ENCODE assay signal across 12 mouse cellular contexts in the genomic region with DNA sequence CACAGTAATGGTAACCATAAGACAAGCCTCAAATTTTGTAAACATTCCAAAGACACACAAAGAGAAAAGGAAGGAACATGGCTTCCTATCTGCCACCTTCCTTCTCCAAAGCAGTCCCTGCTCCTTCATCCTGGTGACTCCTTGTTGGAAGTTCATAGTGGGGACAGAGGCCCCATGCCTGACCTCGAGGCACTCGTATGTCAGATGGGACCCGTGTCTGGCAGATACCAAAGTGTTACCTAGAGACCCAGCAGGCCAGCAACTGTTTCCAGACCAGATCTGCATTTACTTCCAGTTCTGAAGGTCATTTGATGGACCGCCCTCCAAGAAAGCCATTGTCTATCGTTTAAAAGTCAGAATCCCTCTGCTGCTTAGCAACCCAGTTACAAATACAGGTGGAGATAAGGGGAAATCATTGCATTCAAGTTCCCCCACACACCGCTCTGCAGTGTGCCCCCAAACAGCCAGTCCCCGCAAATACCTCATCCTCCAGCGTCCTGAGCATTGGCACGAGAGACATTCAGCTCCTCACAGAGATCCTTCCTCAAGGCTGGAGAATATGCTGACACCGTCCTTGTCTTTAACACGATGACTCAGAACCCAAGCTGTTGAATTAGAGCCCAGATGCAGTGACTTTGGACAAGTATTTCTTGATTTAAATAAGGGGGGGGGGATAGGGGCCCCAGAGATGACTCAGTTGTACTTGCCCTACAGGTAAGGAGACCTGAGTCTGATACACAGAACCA.
"Had no signal": no experiment of that assay in that cellular context is flagged by ENCODE, and none has a peak within 500 bp of the region (broad histone marks: within the 10 kb centered on the region; RNA-seq: fewer than 3 reads in every experiment).

No protein-coding gene starts in this region.

- H3K27me3 ChIP-seq: liver, embryonic 13.5 days had no signal

- H3K36me3 ChIP-seq: kidney, embryonic 15.5 days; liver, embryonic 13.5 days; lung, embryonic 15.5 days; midbrain, embryonic 13.5 days; neural tube, embryonic 13.5 days had no signal

- H3K9me3 ChIP-seq: kidney, embryonic 15.5 days; liver, embryonic 13.5 days; lung, embryonic 15.5 days; midbrain, embryonic 13.5 days; neural tube, embryonic 13.5 days had no signal

- ATAC-seq: liver, postnatal 0 days; midbrain, embryonic 13.5 days had no signal

- H3K27ac ChIP-seq: kidney, embryonic 15.5 days; liver, embryonic 13.5 days; lung, embryonic 15.5 days; midbrain, embryonic 13.5 days; neural tube, embryonic 13.5 days had no signal

- H3K9ac ChIP-seq: kidney, embryonic 15.5 days; liver, embryonic 13.5 days; liver, postnatal 0 days; lung, embryonic 15.5 days; midbrain, embryonic 13.5 days; neural tube, embryonic 13.5 days had no signal

- H3K4me3 ChIP-seq: kidney, embryonic 15.5 days; liver, embryonic 13.5 days; lung, embryonic 15.5 days; midbrain, embryonic 13.5 days; neural tube, embryonic 13.5 days had no signal

- H3K4me2 ChIP-seq: kidney, embryonic 15.5 days; liver, embryonic 13.5 days; lung, embryonic 15.5 days; midbrain, embryonic 13.5 days; neural tube, embryonic 13.5 days had no signal

- DNase-seq: kidney, postnatal 14 days; left cerebral cortex, postnatal 4 days; liver, embryonic 13.5 days; liver, postnatal 0 days; lung, postnatal 14 days; retina, postnatal 1 day; right cerebral cortex, postnatal 14 days; thymus, postnatal 36 days had no signal

- H3K4me1 ChIP-seq: liver, embryonic 13.5 days had no signal
